Mouse (Mus musculus): ENCODE data around the gene Thra.

- TF ChIP-seq CTCF (IDR thresholded peaks at IDR 0.05; ENCODE audit: low read depth, low read length) = no peak
- TF ChIP-seq POLR2A (IDR thresholded peaks at IDR 0.05; ENCODE audit: borderline replicate concordance, low read depth, low read length) = no peak
Observed at GRCm38 (mm10) chr11:98772667-98773171, 32.3 kb downstream of the Thra start.
